Mouse (Mus musculus): ENCODE data around the gene Gnl1. TPM values are rescaled to one million over a fixed set of nuclear protein-coding genes. Genes with fewer than 3 reads are reported as not detected.

The Gnl1 gene
- polyA plus RNA-seq, 1 experiment from 2014 or later: 38.2 TPM

GRCm38 (mm10) chr17:36017046-36017445 lies 37.4 kb downstream of the Gnl1 start:
- H3K27ac ChIP-seq: no peak overlapping the region
- no peak overlapping the region for H3K9ac ChIP-seq (ENCODE audit: low read depth, low read length)
- 84% methylated on average over 5 of the region's 5 CpGs for WGBS
- no peak overlapping the region for H3K4me3 ChIP-seq (replicated peaks; ENCODE audit: low read depth, low read length)
- H3K27me3 ChIP-seq (ENCODE audit: insufficient read depth, low read length): no peaks in the 10 kb centered on the region
- no peaks in the 10 kb centered on the region for H3K9me3 ChIP-seq (replicated peaks; ENCODE audit: low read length)
- peaks cover 3% of the 10 kb centered on the region; the same call in 1 of the 2 replicates for H3K36me3 ChIP-seq (ENCODE audit: insufficient read depth, low read length)
- no peak for DNase-seq (ENCODE audit: low spot score)
- no peak overlapping the region for H3K4me2 ChIP-seq (ENCODE audit: low read length)
- no peak for ATAC-seq (replicated peaks; ENCODE audit: low FRiP score, low read depth)
- no peaks in the 10 kb centered on the region for H3K4me1 ChIP-seq (replicated peaks; ENCODE audit: insufficient read depth, low read length)
- TF ChIP-seq CTCF (IDR thresholded peaks at IDR 0.05; ENCODE audit: low read depth): no peak

DNA sequence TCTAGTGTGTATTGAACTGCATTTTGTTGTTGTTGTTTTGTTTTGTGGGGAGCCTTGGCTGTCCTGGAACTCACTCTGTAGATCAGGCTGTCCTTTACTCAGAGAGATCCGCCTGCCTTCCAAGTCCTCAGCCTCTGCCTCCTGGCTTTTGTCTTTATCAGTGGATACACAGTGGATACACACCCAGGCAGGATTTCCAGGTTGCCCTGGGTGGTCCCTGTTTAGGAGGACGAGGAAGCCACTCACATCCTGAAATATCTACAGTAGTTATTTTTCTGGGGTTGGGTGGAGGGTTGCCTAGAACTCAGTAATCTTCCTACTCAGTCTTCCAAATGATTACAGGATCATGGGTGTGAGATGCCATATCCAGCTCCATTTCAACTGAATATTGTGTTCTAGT lies 39.3 kb downstream of the Gnl1 start:
- no peak overlapping the region for H3K9ac ChIP-seq (ENCODE audit: low read depth, low read length)

GRCm38 (mm10) chr17:36019519-36019918 lies 39.9 kb downstream of the Gnl1 start:
- Histone ChIP-seq H3K9me3 (replicated peaks; ENCODE audit: low read length) (no peaks in the 10 kb centered on the region), H3K27me3 (ENCODE audit: insufficient read depth, low read length) (no peaks in the 10 kb centered on the region), H3K4me3 (replicated peaks; ENCODE audit: low read depth, low read length) (no peak overlapping the region), H3K9ac (ENCODE audit: low read depth, low read length) (no peak overlapping the region), H3K36me3 (ENCODE audit: insufficient read depth, low read length) (0 out of 2 replicates have a peak, but pooled peaks cover under 1% of the 10 kb centered on the region), H3K4me1 (replicated peaks; ENCODE audit: insufficient read depth, low read length) (no peaks in the 10 kb centered on the region; the same call in 1 of the 2 replicates), H3K4me2 (ENCODE audit: low read length) (no peak overlapping the region), H3K27ac (0 out of 2 replicates have a peak overlapping the region, but pooled peaks have one; percentile 66)
- no peak for TF ChIP-seq CTCF (IDR thresholded peaks at IDR 0.05; ENCODE audit: low read depth)
- ATAC-seq (replicated peaks; ENCODE audit: low FRiP score, low read depth) (no peak), DNase-seq (ENCODE audit: low spot score) (no peak)
- WGBS: 68% methylated on average over 3 of the region's 3 CpGs

More for the DNA sequence above, 39.3 kb downstream of the Gnl1 start:
- no peak overlapping the region for H3K4me2 ChIP-seq (ENCODE audit: low read length)
- no peak for DNase-seq (ENCODE audit: low spot score)
- no peak overlapping the region for H3K4me3 ChIP-seq (replicated peaks; ENCODE audit: low read depth, low read length)
- H3K4me1 ChIP-seq (replicated peaks; ENCODE audit: insufficient read depth, low read length): no peaks in the 10 kb centered on the region; the same call in 1 of the 2 replicates
- 74% methylated on average over 2 of the region's 2 CpGs for WGBS
- no peaks in the 10 kb centered on the region for H3K27me3 ChIP-seq (ENCODE audit: insufficient read depth, low read length)
- no peaks in the 10 kb centered on the region for H3K9me3 ChIP-seq (replicated peaks; ENCODE audit: low read length)
- H3K27ac ChIP-seq: no peak overlapping the region
- no peak for TF ChIP-seq CTCF (IDR thresholded peaks at IDR 0.05; ENCODE audit: low read depth)
- ATAC-seq (replicated peaks; ENCODE audit: low FRiP score, low read depth): no peak
- peaks cover 3% of the 10 kb centered on the region; the same call in 1 of the 2 replicates for H3K36me3 ChIP-seq (ENCODE audit: insufficient read depth, low read length)

GRCm38 (mm10) chr17:36020191-36021073 lies 40.8 kb downstream of the Gnl1 start, which contains the start of gene H2-T24:
H2-T24 (minus strand) TSS chr17:36020560.
- Histone ChIP-seq H3K9me3 (replicated peaks; ENCODE audit: low read length) (no peaks in the 10 kb centered on the region), H3K4me1 (replicated peaks; ENCODE audit: insufficient read depth, low read length) (no peaks in the 10 kb centered on the region; the same call in 1 of the 2 replicates), H3K4me3 (replicated peaks; ENCODE audit: low read depth, low read length) (0 out of 2 replicates have a peak within 1 kb of the TSS, but pooled peaks have one; percentile 4), H3K9ac (ENCODE audit: low read depth, low read length) (no peak within 1 kb of the TSS), H3K4me2 (ENCODE audit: low read length) (peak within 1 kb of the TSS; percentile 31), H3K27ac (peak within 1 kb of the TSS; percentile 66; the same call in 1 of the 2 replicates), H3K27me3 (ENCODE audit: insufficient read depth, low read length) (no peaks in the 10 kb centered on the region), H3K36me3 (ENCODE audit: insufficient read depth, low read length) (no peaks in the 10 kb centered on the region)
- ATAC-seq (replicated peaks; ENCODE audit: low FRiP score, low read depth) (peak; percentile 69), DNase-seq (ENCODE audit: low spot score) (peak; percentile 85)
- TF ChIP-seq CTCF (IDR thresholded peaks at IDR 0.05; ENCODE audit: low read depth): peak; percentile 48
- 42% methylated on average over 15 of the region's 15 CpGs for WGBS

DNA sequence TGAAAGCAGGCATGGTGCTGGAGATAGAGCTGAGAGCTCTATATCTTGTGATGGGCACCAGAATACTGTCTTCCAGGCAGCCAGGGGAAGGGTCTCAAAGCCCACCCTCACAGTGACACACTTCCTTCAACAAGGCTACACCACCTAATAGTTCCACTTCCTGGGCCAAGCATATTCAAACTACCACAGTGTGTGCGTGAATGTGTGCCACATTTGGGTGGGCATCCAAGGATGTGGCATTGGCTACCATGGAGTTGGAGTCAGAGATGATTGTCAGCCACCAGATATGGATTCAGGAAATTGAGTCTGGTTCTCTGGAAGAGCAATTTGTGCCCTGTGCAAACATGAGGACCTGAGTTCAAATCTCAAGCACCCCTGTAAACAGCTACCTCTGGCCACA lies 41.7 kb downstream of the Gnl1 start:
- Histone ChIP-seq H3K4me3 (replicated peaks; ENCODE audit: low read depth, low read length) (no peak overlapping the region), H3K4me2 (ENCODE audit: low read length) (no peak overlapping the region), H3K9ac (ENCODE audit: low read depth, low read length) (no peak overlapping the region), H3K36me3 (ENCODE audit: insufficient read depth, low read length) (no peaks in the 10 kb centered on the region), H3K9me3 (replicated peaks; ENCODE audit: low read length) (no peaks in the 10 kb centered on the region), H3K27ac (peak overlapping the region; percentile 66; the same call in 1 of the 2 replicates), H3K27me3 (ENCODE audit: insufficient read depth, low read length) (no peaks in the 10 kb centered on the region), H3K4me1 (replicated peaks; ENCODE audit: insufficient read depth, low read length) (no peaks in the 10 kb centered on the region; the same call in 1 of the 2 replicates)
- ATAC-seq (replicated peaks; ENCODE audit: low FRiP score, low read depth) (no peak), DNase-seq (ENCODE audit: low spot score) (no peak)
- 100% methylated on average over 1 of the region's 1 CpGs for WGBS
- no peak for TF ChIP-seq CTCF (IDR thresholded peaks at IDR 0.05; ENCODE audit: low read depth)

GRCm38 (mm10) chr17:36022098-36022497 lies 42.4 kb downstream of the Gnl1 start:
- H3K4me2 ChIP-seq (ENCODE audit: low read length): no peak overlapping the region
- no peaks in the 10 kb centered on the region; the same call in 1 of the 2 replicates for H3K4me1 ChIP-seq (replicated peaks; ENCODE audit: insufficient read depth, low read length)
- TF ChIP-seq CTCF (IDR thresholded peaks at IDR 0.05; ENCODE audit: low read depth): no peak
- no peaks in the 10 kb centered on the region for H3K9me3 ChIP-seq (replicated peaks; ENCODE audit: low read length)
- ATAC-seq (replicated peaks; ENCODE audit: low FRiP score, low read depth) (no peak), DNase-seq (ENCODE audit: low spot score) (no peak)
- H3K27me3 ChIP-seq (ENCODE audit: insufficient read depth, low read length): no peaks in the 10 kb centered on the region
- H3K9ac ChIP-seq (ENCODE audit: low read depth, low read length): no peak overlapping the region
- 91% methylated on average over 9 of the region's 9 CpGs for WGBS
- no peak overlapping the region for H3K27ac ChIP-seq
- H3K4me3 ChIP-seq (replicated peaks; ENCODE audit: low read depth, low read length): no peak overlapping the region
- no peaks in the 10 kb centered on the region for H3K36me3 ChIP-seq (ENCODE audit: insufficient read depth, low read length)

Data from kidney, postnatal 0 days (tissue).